ENCODE assay signal across 18 mouse cellular contexts in the genomic region with DNA sequence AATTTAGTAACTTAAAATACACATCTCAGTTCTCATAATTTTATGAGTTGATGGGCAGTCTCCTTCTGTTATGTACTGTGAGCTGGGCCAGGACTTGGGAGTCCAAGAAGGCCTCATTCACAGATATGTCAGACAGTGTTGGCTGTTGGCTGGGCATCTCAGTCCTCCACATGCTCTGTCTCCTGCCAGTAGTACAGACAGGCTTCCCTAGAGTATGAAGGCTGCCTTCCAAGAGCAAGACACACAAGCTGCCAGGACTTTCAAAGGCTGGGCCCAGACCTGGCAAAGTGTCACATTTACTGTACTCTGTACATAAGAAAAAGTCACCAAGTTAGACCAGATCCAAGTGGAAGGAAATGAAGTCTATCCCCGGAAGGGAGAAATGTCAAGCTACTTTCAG.
DNase-seq lines count a peak whose midpoint lies in the region; ATAC-seq and TF ChIP-seq lines count a peak whose summit lies in the region.
"Had no signal": no experiment of that assay in that cellular context is flagged by ENCODE, and none has a peak within 500 bp of the region (broad histone marks: within the 10 kb centered on the region; RNA-seq: fewer than 3 reads in every experiment).

No protein-coding gene starts in this region.

- no peak for TF ChIP-seq CTCF in midbrain, postnatal 0 days (IDR thresholded peaks at IDR 0.05)
- no peak for TF ChIP-seq CTCF in forebrain, postnatal 0 days (IDR thresholded peaks at IDR 0.05; ENCODE audit: low read depth)
- no peak for TF ChIP-seq CTCF in layer of hippocampus, adult 2 months (conservative IDR thresholded peaks at IDR 0.05)

- peak; percentile 5 for DNase-seq in adrenal gland, postnatal 10 days
- DNase-seq in adrenal gland, adult 18-20 months (ENCODE audit: low spot score in 2 of 2): no peak
- DNase-seq in heart, adult 11 months: peak; percentile 81
- no peak for DNase-seq in heart, embryonic 10.5 days (ENCODE audit: low spot score)
- DNase-seq in midbrain, postnatal 0 days (ENCODE audit: low spot score): peak; percentile 69
- DNase-seq in midbrain, embryonic 10.5 days (ENCODE audit: low spot score): no peak
- DNase-seq in forebrain, postnatal 0 days: peak; percentile 87
- DNase-seq in layer of hippocampus, adult 2 months (ENCODE audit: low spot score in 2 of 2): no peak
- DNase-seq: gastrocnemius, postnatal 14 days; heart, postnatal 4 days; kidney, postnatal 10 days; liver, embryonic 13.5 days; lung, postnatal 10 days; spleen, adult 18-20 months had no signal

- H3K36me3 ChIP-seq in heart, embryonic 10.5 days: no peaks in the 10 kb centered on the region
- no peaks in the 10 kb centered on the region for H3K36me3 ChIP-seq in midbrain, postnatal 0 days (ENCODE audit: insufficient read depth, low read length)
- no peaks in the 10 kb centered on the region for H3K36me3 ChIP-seq in midbrain, embryonic 10.5 days
- H3K36me3 ChIP-seq in forebrain, postnatal 0 days (ENCODE audit: insufficient read depth): no peaks in the 10 kb centered on the region
- H3K36me3 ChIP-seq: embryonic facial prominence, embryonic 13.5 days; liver, embryonic 13.5 days; neural tube, embryonic 13.5 days; stomach, embryonic 15.5 days had no signal

- WGBS in heart, embryonic 10.5 days: 76% methylated on average over 1 of the region's 1 CpGs
- 93% methylated on average over 1 of the region's 1 CpGs for WGBS in midbrain, postnatal 0 days
- WGBS in midbrain, embryonic 10.5 days: 95% methylated on average over 1 of the region's 1 CpGs
- 57% methylated on average over 1 of the region's 1 CpGs for WGBS in forebrain, postnatal 0 days

- no peaks in the 10 kb centered on the region for H3K9me3 ChIP-seq in heart, embryonic 10.5 days
- H3K9me3 ChIP-seq in midbrain, postnatal 0 days (ENCODE audit: low read length): no peaks in the 10 kb centered on the region
- H3K9me3 ChIP-seq in midbrain, embryonic 10.5 days (replicated peaks): no peaks in the 10 kb centered on the region
- H3K9me3 ChIP-seq in forebrain, postnatal 0 days (ENCODE audit: low read length): no peaks in the 10 kb centered on the region
- H3K9me3 ChIP-seq: embryonic facial prominence, embryonic 13.5 days; liver, embryonic 13.5 days; neural tube, embryonic 13.5 days; stomach, embryonic 15.5 days had no signal

- H3K4me3 ChIP-seq in heart, embryonic 10.5 days: no peak overlapping the region
- no peak overlapping the region for H3K4me3 ChIP-seq in midbrain, postnatal 0 days (ENCODE audit: low read depth, low read length)
- no peak overlapping the region for H3K4me3 ChIP-seq in midbrain, embryonic 10.5 days
- H3K4me3 ChIP-seq in forebrain, postnatal 0 days (ENCODE audit: low read depth, low read length): no peak overlapping the region
- H3K4me3 ChIP-seq in layer of hippocampus, adult 2 months: no peak overlapping the region
- H3K4me3 ChIP-seq: embryonic facial prominence, embryonic 13.5 days; liver, embryonic 13.5 days; neural tube, embryonic 13.5 days; stomach, embryonic 15.5 days had no signal

- no peak for ATAC-seq in midbrain, postnatal 0 days (ENCODE audit: low FRiP score)
- peak; percentile 98 for ATAC-seq in forebrain, postnatal 0 days
- ATAC-seq: intestine, embryonic 16.5 days had no signal

- no peak overlapping the region for H3K9ac ChIP-seq in midbrain, postnatal 0 days (replicated peaks; ENCODE audit: low read length, poor library complexity, severe bottlenecking)
- H3K9ac ChIP-seq in forebrain, postnatal 0 days: no peak overlapping the region
- H3K9ac ChIP-seq: embryonic facial prominence, embryonic 13.5 days; liver, embryonic 13.5 days; neural tube, embryonic 13.5 days; stomach, embryonic 15.5 days had no signal

- no peak overlapping the region for H3K4me2 ChIP-seq in midbrain, postnatal 0 days (ENCODE audit: low read depth, low read length, poor library complexity, severe bottlenecking)
- H3K4me2 ChIP-seq in forebrain, postnatal 0 days (ENCODE audit: low read depth): no peak overlapping the region
- H3K4me2 ChIP-seq: embryonic facial prominence, embryonic 13.5 days; liver, embryonic 13.5 days; neural tube, embryonic 13.5 days; stomach, embryonic 15.5 days had no signal

- H3K27ac ChIP-seq in heart, embryonic 10.5 days: no peak overlapping the region
- no peak overlapping the region for H3K27ac ChIP-seq in midbrain, postnatal 0 days (ENCODE audit: low read depth, low read length)
- H3K27ac ChIP-seq in midbrain, embryonic 10.5 days (replicated peaks): no peak overlapping the region
- H3K27ac ChIP-seq in forebrain, postnatal 0 days (ENCODE audit: low read depth, low read length): no peak overlapping the region
- no peak overlapping the region for H3K27ac ChIP-seq in layer of hippocampus, adult 2 months
- H3K27ac ChIP-seq: embryonic facial prominence, embryonic 13.5 days; liver, embryonic 13.5 days; neural tube, embryonic 13.5 days; stomach, embryonic 15.5 days had no signal

- no peaks in the 10 kb centered on the region for H3K4me1 ChIP-seq in heart, embryonic 10.5 days
- no peaks in the 10 kb centered on the region for H3K4me1 ChIP-seq in midbrain, postnatal 0 days (ENCODE audit: insufficient read depth, low read length)
- H3K4me1 ChIP-seq in midbrain, embryonic 10.5 days: no peaks in the 10 kb centered on the region
- H3K4me1 ChIP-seq in forebrain, postnatal 0 days (ENCODE audit: insufficient read depth): no peaks in the 10 kb centered on the region
- H3K4me1 ChIP-seq: embryonic facial prominence, embryonic 13.5 days; liver, embryonic 13.5 days; neural tube, embryonic 13.5 days; stomach, embryonic 15.5 days had no signal

- H3K27me3 ChIP-seq in heart, embryonic 10.5 days (ENCODE audit: insufficient read depth, poor library complexity, severe bottlenecking): no peaks in the 10 kb centered on the region
- no peaks in the 10 kb centered on the region for H3K27me3 ChIP-seq in midbrain, postnatal 0 days (ENCODE audit: insufficient read depth, low read length)
- H3K27me3 ChIP-seq in midbrain, embryonic 10.5 days (ENCODE audit: low read depth, poor library complexity, severe bottlenecking): no peaks in the 10 kb centered on the region
- no peaks in the 10 kb centered on the region for H3K27me3 ChIP-seq in forebrain, postnatal 0 days (ENCODE audit: insufficient read depth, low read length)
- H3K27me3 ChIP-seq: embryonic facial prominence, embryonic 13.5 days; liver, embryonic 13.5 days; neural tube, embryonic 13.5 days; stomach, embryonic 15.5 days had no signal

Comparison
In these comparisons a context has a peak if more than half of its experiments do, and no peak if none do; other contexts are left out.
1. DNase-seq: peak in adrenal gland, postnatal 10 days (single experiment), heart, adult 11 months (single experiment), midbrain, postnatal 0 days (single experiment) and forebrain, postnatal 0 days (single experiment); none in adrenal gland, adult 18-20 months (0 of 2), heart, embryonic 10.5 days (single experiment), midbrain, embryonic 10.5 days (single experiment) and layer of hippocampus, adult 2 months (0 of 2).